Mouse (Mus musculus): ENCODE data around the gene Pik3r1.

- TF ChIP-seq CTCF (IDR thresholded peaks at IDR 0.05; ENCODE audit: low read depth, low read length) (no peak), POLR2A (IDR thresholded peaks at IDR 0.05; ENCODE audit: extremely low read depth, insufficient read depth, low read length) (no peak)
Observed at GRCm38 (mm10) chr13:101707226-101707625, 60.8 kb downstream of the Pik3r1 start.

All from liver, adult 2 months (tissue).